11 mouse cellular contexts compared by ENCODE assay signal in genomic region chr9:45119316-45119953, GRCm38 (mm10). TPM values are rescaled to one million over a fixed set of nuclear protein-coding genes. Genes with fewer than 3 reads are reported as not detected.
DNase-seq lines count a peak whose midpoint lies in the region; ATAC-seq and TF ChIP-seq lines count a peak whose summit lies in the region.
"Had no signal": no experiment of that assay in that cellular context is flagged by ENCODE, and none has a peak within 500 bp of the region (broad histone marks: within the 10 kb centered on the region; RNA-seq: fewer than 3 reads in every experiment).

No protein-coding gene starts in this region.

- peak; percentile 19; the same call in 1 of the 2 replicates for TF ChIP-seq CTCF in liver, embryonic 14.5 days (IDR thresholded peaks at IDR 0.05; ENCODE audit: low read depth)

- H3K4me2 ChIP-seq in liver, embryonic 14.5 days (ENCODE audit: low read depth), result no peak overlapping the region
- no peak overlapping the region for H3K4me2 ChIP-seq in liver, embryonic 12.5 days
- peak overlapping the region; percentile 76 for H3K4me2 ChIP-seq in hindbrain, embryonic 16.5 days (ENCODE audit: low read length)
- peak overlapping the region; percentile 80 for H3K4me2 ChIP-seq in neural tube, embryonic 14.5 days (ENCODE audit: low read depth, low read length)

- WGBS in liver, embryonic 14.5 days (ENCODE audit: insufficient replicate concordance), result 74% methylated on average over 8 of the region's 8 CpGs
- 68% methylated on average over 8 of the region's 8 CpGs for WGBS in liver, embryonic 12.5 days (ENCODE audit: insufficient replicate concordance)
- WGBS in hindbrain, embryonic 16.5 days, result 94% methylated on average over 8 of the region's 8 CpGs
- WGBS in neural tube, embryonic 14.5 days, result 92% methylated on average over 8 of the region's 8 CpGs

- no peak overlapping the region for H3K9ac ChIP-seq in liver, embryonic 14.5 days (replicated peaks)
- H3K9ac ChIP-seq in liver, embryonic 12.5 days, result no peak overlapping the region
- peak overlapping the region; percentile 74; the same call in 1 of the 2 replicates for H3K9ac ChIP-seq in hindbrain, embryonic 16.5 days (ENCODE audit: low read depth, low read length)
- no peak overlapping the region for H3K9ac ChIP-seq in neural tube, embryonic 14.5 days (replicated peaks; ENCODE audit: low read depth, low read length)
- H3K9ac ChIP-seq: liver, embryonic 13.5 days had no signal

- H3K9me3 ChIP-seq in liver, embryonic 14.5 days (ENCODE audit: control insufficient read depth, low read length), result no peaks in the 10 kb centered on the region
- H3K9me3 ChIP-seq in liver, embryonic 12.5 days (replicated peaks), result no peaks in the 10 kb centered on the region
- no peaks in the 10 kb centered on the region for H3K9me3 ChIP-seq in hindbrain, embryonic 16.5 days (ENCODE audit: control insufficient read depth, low read length)
- no peaks in the 10 kb centered on the region for H3K9me3 ChIP-seq in neural tube, embryonic 14.5 days (ENCODE audit: control insufficient read depth, low read length)
- H3K9me3 ChIP-seq: liver, embryonic 13.5 days had no signal

- DNase-seq in cerebellum, adult 9-11 months, result peak; percentile 70
- no peak for DNase-seq in cerebellum, adult 18-20 months
- DNase-seq in liver, embryonic 14.5 days (ENCODE audit: low read depth in 3 of 3, low spot score in 3 of 3), result no peak
- DNase-seq in adrenal gland, postnatal 4 days (ENCODE audit: low spot score in 2 of 2), result no peak
- DNase-seq in embryo, embryonic 10 days (ENCODE audit: low spot score), result no peak
- DNase-seq: kidney, adult 11 months; liver, embryonic 13.5 days had no signal

- no peak for ATAC-seq in liver, embryonic 14.5 days (ENCODE audit: insufficient read depth)
- no peak for ATAC-seq in liver, embryonic 12.5 days
- no peak for ATAC-seq in hindbrain, embryonic 16.5 days
- no peak for ATAC-seq in neural tube, embryonic 14.5 days (ENCODE audit: low read depth)

- no peak overlapping the region for H3K4me3 ChIP-seq in liver, embryonic 14.5 days (ENCODE audit: insufficient read depth in 1 of 2, low read depth in 2 of 2, low read length in 2 of 2)
- no peak overlapping the region for H3K4me3 ChIP-seq in liver, embryonic 12.5 days
- peak overlapping the region; percentile 54 for H3K4me3 ChIP-seq in hindbrain, embryonic 16.5 days (ENCODE audit: low read length)
- peak overlapping the region; percentile 60; the same call in 1 of the 2 replicates for H3K4me3 ChIP-seq in neural tube, embryonic 14.5 days (ENCODE audit: low read depth, low read length)
- H3K4me3 ChIP-seq: liver, embryonic 13.5 days had no signal

- no peak overlapping the region for H3K27ac ChIP-seq in liver, embryonic 14.5 days
- no peak overlapping the region for H3K27ac ChIP-seq in liver, embryonic 12.5 days
- H3K27ac ChIP-seq in hindbrain, embryonic 16.5 days (ENCODE audit: low read depth, low read length), result no peak overlapping the region
- no peak overlapping the region for H3K27ac ChIP-seq in neural tube, embryonic 14.5 days (ENCODE audit: low read depth, low read length)
- H3K27ac ChIP-seq: liver, embryonic 13.5 days had no signal

- no peak for TF ChIP-seq EP300 in liver, embryonic 14.5 days (IDR thresholded peaks at IDR 0.05; ENCODE audit: low read depth)

- H3K4me1 ChIP-seq in liver, embryonic 14.5 days (replicated peaks; ENCODE audit: control insufficient read depth in 2 of 2, insufficient read depth in 2 of 2, low read length in 1 of 2), result peaks cover 0 to 3% of the 10 kb centered on the region in 2 experiments; a peak in 1 of 4 replicates
- peaks cover 6% of the 10 kb centered on the region; the same call in 1 of the 2 replicates for H3K4me1 ChIP-seq in liver, embryonic 12.5 days
- peaks cover 34% of the 10 kb centered on the region for H3K4me1 ChIP-seq in hindbrain, embryonic 16.5 days (ENCODE audit: control insufficient read depth, insufficient read depth, low read depth, low read length)
- H3K4me1 ChIP-seq in neural tube, embryonic 14.5 days (ENCODE audit: control insufficient read depth, insufficient read depth, low read length), result peaks cover 19% of the 10 kb centered on the region

- no peaks in the 10 kb centered on the region for H3K36me3 ChIP-seq in liver, embryonic 14.5 days (replicated peaks; ENCODE audit: control insufficient read depth, insufficient read depth, low read depth)
- no peaks in the 10 kb centered on the region for H3K36me3 ChIP-seq in liver, embryonic 12.5 days
- H3K36me3 ChIP-seq in hindbrain, embryonic 16.5 days (ENCODE audit: control insufficient read depth, insufficient read depth, low read length), result no peaks in the 10 kb centered on the region
- H3K36me3 ChIP-seq in neural tube, embryonic 14.5 days (ENCODE audit: control insufficient read depth, insufficient read depth, low read length), result no peaks in the 10 kb centered on the region
- H3K36me3 ChIP-seq: liver, embryonic 13.5 days had no signal

- H3K27me3 ChIP-seq in liver, embryonic 14.5 days (ENCODE audit: control insufficient read depth, insufficient read depth, low read length), result no peaks in the 10 kb centered on the region; the same call in 1 of the 2 replicates
- H3K27me3 ChIP-seq in liver, embryonic 12.5 days (replicated peaks), result peaks cover 76% of the 10 kb centered on the region
- H3K27me3 ChIP-seq in hindbrain, embryonic 16.5 days (replicated peaks; ENCODE audit: control insufficient read depth, insufficient read depth, low read length), result no peaks in the 10 kb centered on the region
- H3K27me3 ChIP-seq in neural tube, embryonic 14.5 days (ENCODE audit: control insufficient read depth, insufficient read depth, low read length), result no peaks in the 10 kb centered on the region

RNA-seq across cellular contexts. Expression of gene Scn2b, which starts 1.9 kb away (rescaled TPM):
- polyA plus RNA-seq in liver, embryonic 14.5 days (2012; rRNA removed), result 0.13 and 0.15 TPM in 2 replicates
- polyA plus RNA-seq in liver, embryonic 14.5 days (2014; fragmentation: Nextera tagmentation; extraction: Ambion mirVana), result 0.08 and 0.10 TPM in 2 replicates
- 0.70 and 0.90 TPM in 2 replicates for polyA plus RNA-seq in liver, embryonic 12.5 days (2016; fragmentation: Nextera tagmentation; extraction: Ambion mirVana)
- polyA plus RNA-seq in hindbrain, embryonic 16.5 days (2015; fragmentation: Nextera tagmentation; extraction: Ambion mirVana), result 10.0 and 10.5 TPM in 2 replicates
- polyA plus RNA-seq in neural tube, embryonic 14.5 days (2014; fragmentation: Nextera tagmentation; extraction: Ambion mirVana), result 9.3 and 11.2 TPM in 2 replicates
- 1 to 10 TPM; 6.6 to 7.9 TPM for total RNA-seq in adrenal gland, postnatal 4 days (2021)

RNA-seq across cellular contexts. Expression of gene Scn4b, which starts 18.8 kb away (rescaled TPM):
- 0.03 and 0.06 TPM in 2 replicates for polyA plus RNA-seq in liver, embryonic 14.5 days (2012; rRNA removed)
- 0.01 TPM in 1 of 2 replicates, not detected in the other for polyA plus RNA-seq in liver, embryonic 14.5 days (2014; fragmentation: Nextera tagmentation; extraction: Ambion mirVana)
- polyA plus RNA-seq in liver, embryonic 12.5 days (2016; fragmentation: Nextera tagmentation; extraction: Ambion mirVana), result 0.25 and 0.33 TPM in 2 replicates
- 0.60 and 0.81 TPM in 2 replicates for polyA plus RNA-seq in hindbrain, embryonic 16.5 days (2015; fragmentation: Nextera tagmentation; extraction: Ambion mirVana)
- polyA plus RNA-seq in neural tube, embryonic 14.5 days (2014; fragmentation: Nextera tagmentation; extraction: Ambion mirVana), result 0.08 and 0.13 TPM in 2 replicates
- total RNA-seq in adrenal gland, postnatal 4 days (2021), result 1 to 10 TPM; 2.6 to 3.0 TPM

RNA-seq across cellular contexts. Expression of gene Jaml, which starts 40.5 kb away (rescaled TPM):
- 0.03 and 0.09 TPM in 2 replicates for polyA plus RNA-seq in liver, embryonic 14.5 days (2012; rRNA removed)
- polyA plus RNA-seq in liver, embryonic 14.5 days (2014; fragmentation: Nextera tagmentation; extraction: Ambion mirVana), result 0.21 and 0.25 TPM in 2 replicates
- 0.12 TPM in 1 of 2 replicates, not detected in the other for polyA plus RNA-seq in liver, embryonic 12.5 days (2016; fragmentation: Nextera tagmentation; extraction: Ambion mirVana)
- polyA plus RNA-seq in hindbrain, embryonic 16.5 days (2015; fragmentation: Nextera tagmentation; extraction: Ambion mirVana), result 0.25 and 0.37 TPM in 2 replicates
- polyA plus RNA-seq in neural tube, embryonic 14.5 days (2014; fragmentation: Nextera tagmentation; extraction: Ambion mirVana), result 0.22 TPM in 1 of 2 replicates, not detected in the other
- 1 to 10 TPM; 1.2 to 1.6 TPM for total RNA-seq in adrenal gland, postnatal 4 days (2021)
- polyA plus RNA-seq: testis, adult 2 months had no signal

Comparison
In these comparisons a context has a peak if more than half of its experiments do, and no peak if none do; other contexts are left out.
1. H3K4me2 ChIP-seq: peak in hindbrain, embryonic 16.5 days (single experiment) and neural tube, embryonic 14.5 days (single experiment); none in liver, embryonic 14.5 days (single experiment) and liver, embryonic 12.5 days (single experiment).
2. H3K4me3 ChIP-seq: peak in hindbrain, embryonic 16.5 days (single experiment) and neural tube, embryonic 14.5 days (single experiment); none in liver, embryonic 14.5 days (0 of 2) and liver, embryonic 12.5 days (single experiment).